Comparison of ENCODE assay signal across 8 mouse cellular contexts in the genomic region with DNA sequence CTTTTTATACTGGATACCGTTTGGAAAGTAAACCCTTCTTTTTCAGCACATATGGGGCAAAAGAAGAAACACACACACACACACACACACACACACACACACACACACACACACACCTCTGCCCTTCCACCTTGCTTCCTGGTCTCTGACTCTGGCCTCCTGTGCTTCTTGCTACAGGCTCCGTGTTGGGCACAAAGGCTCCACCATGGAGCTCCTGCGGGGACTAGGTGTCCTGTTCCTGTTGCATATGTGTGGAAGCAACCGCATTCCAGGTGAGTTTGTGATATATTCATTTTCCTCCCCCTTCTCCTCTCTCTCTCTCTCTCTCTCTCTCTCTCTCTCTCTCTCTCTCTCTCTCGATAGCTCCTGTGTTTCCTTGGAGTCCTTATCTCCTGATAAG. TPM values are rescaled to one million over a fixed set of nuclear protein-coding genes. Genes with fewer than 3 reads are reported as not detected.
A peak's percentile ranks its signal among the peaks of the same experiment; 100 is the strongest.
DNase-seq lines count a peak whose midpoint lies in the region; ATAC-seq and TF ChIP-seq lines count a peak whose summit lies in the region.

No protein-coding gene starts in this region.

- no peak overlapping the region for H3K27ac ChIP-seq in hindbrain, embryonic 11.5 days (ENCODE audit: low read depth, low read length)
- H3K27ac ChIP-seq in liver, postnatal 0 days (ENCODE audit: low read depth), result no peak overlapping the region
- H3K27ac ChIP-seq in cerebellum, adult 2 months (ENCODE audit: insufficient read depth, low read length), result no peak overlapping the region

- no peak for ATAC-seq in hindbrain, embryonic 11.5 days (ENCODE audit: low FRiP score)
- no peak for ATAC-seq in liver, postnatal 0 days

- peaks cover 2% of the 10 kb centered on the region; the same call in 1 of the 2 replicates for H3K4me1 ChIP-seq in hindbrain, embryonic 11.5 days (replicated peaks; ENCODE audit: control insufficient read depth, insufficient read depth, low read length)
- H3K4me1 ChIP-seq in liver, postnatal 0 days (ENCODE audit: insufficient read depth), result 0 out of 2 replicates have a peak, but pooled peaks cover 3% of the 10 kb centered on the region
- peaks cover 2% of the 10 kb centered on the region; the same call in 1 of the 2 replicates for H3K4me1 ChIP-seq in cerebellum, adult 2 months (ENCODE audit: control insufficient read depth, insufficient read depth, low read length)

- no peak overlapping the region; the same call in 1 of the 2 replicates for H3K9ac ChIP-seq in hindbrain, embryonic 11.5 days (ENCODE audit: low read depth, low read length)
- H3K9ac ChIP-seq in liver, postnatal 0 days (replicated peaks), result no peak overlapping the region; the same call in 1 of the 2 replicates

- peak overlapping the region; percentile 47 for H3K4me3 ChIP-seq in hindbrain, embryonic 11.5 days (ENCODE audit: low read depth, low read length)
- peak overlapping the region; percentile 55 for H3K4me3 ChIP-seq in liver, postnatal 0 days (ENCODE audit: low read depth, low read length)
- H3K4me3 ChIP-seq in cerebellum, adult 2 months (replicated peaks; ENCODE audit: insufficient read depth, low read depth, low read length), result no peak overlapping the region

- TF ChIP-seq POLR2A in cerebellum, adult 2 months (IDR thresholded peaks at IDR 0.05; ENCODE audit: borderline replicate concordance, insufficient read depth, low read length), result no peak

- H3K9me3 ChIP-seq in hindbrain, embryonic 11.5 days (ENCODE audit: control insufficient read depth, low read length), result no peaks in the 10 kb centered on the region
- no peaks in the 10 kb centered on the region for H3K9me3 ChIP-seq in liver, postnatal 0 days (ENCODE audit: low read length)

- TF ChIP-seq EP300 in liver, postnatal 0 days (IDR thresholded peaks at IDR 0.05; ENCODE audit: low read depth), result no peak

- H3K27me3 ChIP-seq in hindbrain, embryonic 11.5 days (ENCODE audit: control insufficient read depth, insufficient read depth, low read length), result peaks cover 5% of the 10 kb centered on the region; the same call in 1 of the 2 replicates
- peaks cover 14% of the 10 kb centered on the region for H3K27me3 ChIP-seq in liver, postnatal 0 days (ENCODE audit: insufficient read depth, low read length)
- no peaks in the 10 kb centered on the region; the same call in 1 of the 2 replicates for H3K27me3 ChIP-seq in cerebellum, adult 2 months (ENCODE audit: control insufficient read depth, insufficient read depth, low read length)

- no peak for TF ChIP-seq CTCF in liver, postnatal 0 days (IDR thresholded peaks at IDR 0.05; ENCODE audit: low read depth)
- no peak for TF ChIP-seq CTCF in cerebellum, adult 2 months (IDR thresholded peaks at IDR 0.05; ENCODE audit: borderline replicate concordance, insufficient read depth, low read depth, low read length)

- H3K4me2 ChIP-seq in hindbrain, embryonic 11.5 days (replicated peaks; ENCODE audit: low read depth, low read length), result peak overlapping the region; percentile 86
- peak overlapping the region; percentile 79 for H3K4me2 ChIP-seq in liver, postnatal 0 days (ENCODE audit: low read depth, low read length)

- WGBS in hindbrain, embryonic 11.5 days, result 22% methylated on average over 5 of the region's 5 CpGs
- WGBS in liver, postnatal 0 days (ENCODE audit: insufficient replicate concordance), result 23% methylated on average over 5 of the region's 5 CpGs
- WGBS in cerebellum, adult 2 months, result 16% methylated on average over 5 of the region's 5 CpGs

- peak; percentile 77 for DNase-seq in heart, adult 11 months
- DNase-seq in heart, postnatal 4 days, result no peak
- DNase-seq in 3134 (ENCODE audit: extremely low read depth, insufficient read length, low spot score), result peak; percentile 57
- no peak for DNase-seq in hindbrain, embryonic 11.5 days (ENCODE audit: low spot score)
- no peak for DNase-seq in liver, postnatal 0 days
- DNase-seq in cerebellum, postnatal 14 days, result no peak
- DNase-seq in cerebellum, adult 2 months, result no peak
- no peak for DNase-seq in urinary bladder, postnatal 4 days (ENCODE audit: low spot score in 2 of 2)

- H3K36me3 ChIP-seq in hindbrain, embryonic 11.5 days (ENCODE audit: control insufficient read depth, insufficient read depth, low read length), result no peaks in the 10 kb centered on the region
- 0 out of 2 replicates have a peak, but pooled peaks cover 6% of the 10 kb centered on the region for H3K36me3 ChIP-seq in liver, postnatal 0 days (replicated peaks; ENCODE audit: insufficient read depth, low read length)

RNA-seq across cellular contexts. Expression of a gene that starts 0.8 kb away (rescaled TPM):
- total RNA-seq in heart, postnatal 4 days (2021), result 10 to 100 TPM; 63.1 to 71.3 TPM
- 39.9 and 46.1 TPM in 2 replicates for polyA plus RNA-seq in hindbrain, embryonic 11.5 days (2014; fragmentation: Nextera tagmentation; extraction: Ambion mirVana)
- polyA plus RNA-seq in liver, postnatal 0 days (2015; fragmentation: Nextera tagmentation; extraction: Ambion mirVana), result 22.7 and 29.3 TPM in 2 replicates
- 0.98 and 1.1 TPM in 2 replicates for polyA plus RNA-seq in cerebellum, adult 2 months (2012; rRNA removed)

Comparison
In these comparisons a context has a peak if more than half of its experiments do, and no peak if none do; other contexts are left out.
1. DNase-seq: peak in heart, adult 11 months (single experiment) and 3134 (single experiment); none in heart, postnatal 4 days (single experiment), hindbrain, embryonic 11.5 days (single experiment), liver, postnatal 0 days (single experiment), cerebellum, postnatal 14 days (0 of 2), cerebellum, adult 2 months (0 of 2) and urinary bladder, postnatal 4 days (0 of 2).
2. RNA of a gene that starts 0.8 kb away (polyA plus RNA-seq): 39.9 to 46.1 TPM in hindbrain, embryonic 11.5 days and 22.7 to 29.3 TPM in liver, postnatal 0 days; 0.98 to 1.1 TPM in cerebellum, adult 2 months; every median in the first group is over 10 times any median in the second.